Mouse (Mus musculus): ENCODE results near the gene Uvrag. TPM values are rescaled to one million over a fixed set of nuclear protein-coding genes. Genes with fewer than 3 reads are reported as not detected.

Uvrag gene
- total and polyA plus RNA-seq, 3 experiments = 5.9 to 22.1 (median 21.0) TPM

DNA sequence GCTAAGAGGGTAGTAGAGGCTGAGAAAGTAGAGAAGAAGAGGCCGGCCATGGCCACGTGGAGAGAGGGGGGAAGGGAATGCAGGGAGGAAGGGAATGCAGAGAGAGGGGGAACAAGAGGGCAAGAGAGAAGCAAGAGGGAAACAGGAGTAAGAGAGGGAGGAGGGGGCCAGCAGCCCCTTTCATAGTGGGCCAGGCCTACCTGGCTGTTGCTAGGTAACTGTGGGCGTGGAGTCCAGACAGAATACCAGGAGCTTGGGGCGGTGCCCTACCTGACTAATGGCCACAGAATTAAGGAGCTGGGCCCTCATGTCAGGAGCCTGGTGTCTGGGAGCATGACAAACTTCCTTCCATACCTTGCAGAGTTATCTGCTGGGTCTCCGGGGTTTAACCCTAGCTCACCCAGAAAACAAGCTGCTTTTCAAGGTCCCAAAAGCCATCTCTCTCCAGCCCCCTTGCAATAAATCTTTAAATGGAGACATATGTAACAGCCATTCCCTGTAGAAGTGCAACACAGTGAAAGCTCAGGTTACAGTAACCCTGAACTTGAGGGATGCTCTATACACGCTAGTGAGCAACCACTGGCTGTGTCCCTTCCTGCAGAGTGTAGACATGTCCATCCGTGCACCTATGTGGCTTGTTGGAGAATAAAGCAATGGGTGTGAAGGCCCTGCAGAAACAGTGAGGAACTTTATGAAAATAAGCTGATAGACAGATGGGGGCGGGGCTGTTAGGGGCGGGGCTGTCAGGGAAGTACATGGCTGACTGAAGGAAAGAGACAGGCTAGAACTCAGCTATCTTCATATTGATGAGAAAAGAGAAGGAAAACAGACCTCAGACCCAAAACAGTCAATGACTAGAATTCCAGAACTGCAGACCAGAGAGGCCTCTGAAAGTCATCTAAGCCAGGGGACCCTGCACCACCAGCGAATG is 12.7 kb downstream of the Uvrag start:
- peaks cover 11% of the 10 kb centered on the region for H3K79me2 ChIP-seq (replicated peaks; ENCODE audit: control insufficient read depth, insufficient read depth, low read length)
- TF ChIP-seq POLR2A (IDR thresholded peaks at IDR 0.05; ENCODE audit: insufficient read depth, low read depth, low read length) (no peak), CTCF (IDR thresholded peaks at IDR 0.05) (no peak), EP300 (IDR thresholded peaks at IDR 0.05; ENCODE audit: insufficient read depth, low read depth, low read length) (no peak)
- 68% methylated on average over 10 of the region's 10 CpGs for WGBS
- no peak for DNase-seq
- H3K27ac ChIP-seq = peak overlapping the region; percentile 26; the same call in 1 of the 2 replicates
- intact Hi-C loops (cut with DNase I) = no loop called here
- H3K36me3 ChIP-seq (ENCODE audit: control insufficient read depth, insufficient read depth, low read length) = no peaks in the 10 kb centered on the region; the same call in 1 of the 2 replicates
- H3K27me3 ChIP-seq (ENCODE audit: control insufficient read depth, insufficient read depth, low read length) = no peaks in the 10 kb centered on the region
- no peak overlapping the region for H3K9ac ChIP-seq (ENCODE audit: low read depth, low read length)
- H3K4me3 ChIP-seq = no peak overlapping the region
- peaks cover 29% of the 10 kb centered on the region for H3K4me1 ChIP-seq (ENCODE audit: control insufficient read depth, insufficient read depth, low read length)

DNA sequence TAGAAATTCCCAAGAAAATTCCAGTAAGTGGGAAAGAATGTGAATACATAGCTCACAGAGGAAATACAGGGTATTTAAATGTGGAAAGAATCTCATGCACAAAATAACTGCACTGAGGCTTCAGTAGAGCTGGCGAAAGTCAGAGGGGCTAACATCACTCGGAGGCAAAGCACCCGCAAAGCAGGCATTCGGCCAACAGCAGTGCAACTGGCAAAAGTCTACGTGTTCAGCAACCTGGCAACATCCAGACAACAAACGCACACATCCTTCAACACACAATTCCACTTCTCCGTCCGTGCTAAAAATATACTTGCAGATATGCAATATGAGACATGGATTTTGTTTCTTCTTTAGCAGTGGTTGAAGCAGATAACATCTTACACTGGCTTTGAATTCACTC is 14.9 kb downstream of the Uvrag start:
- DNase-seq = peak; percentile 54 to 66
- no peak for TF ChIP-seq POLR2A (IDR thresholded peaks at IDR 0.05; ENCODE audit: insufficient read depth, low read depth, low read length)
- no peak for TF ChIP-seq EP300 (IDR thresholded peaks at IDR 0.05; ENCODE audit: insufficient read depth, low read depth, low read length)
- TF ChIP-seq CTCF (IDR thresholded peaks at IDR 0.05) = no peak
- H3K27me3 ChIP-seq (ENCODE audit: control insufficient read depth, insufficient read depth, low read length) = no peaks in the 10 kb centered on the region
- no peak overlapping the region for H3K4me3 ChIP-seq
- peak overlapping the region; percentile 6; the same call in 1 of the 2 replicates for H3K27ac ChIP-seq
- 10% methylated on average over 8 of the region's 8 CpGs for WGBS
- no peak overlapping the region for H3K9ac ChIP-seq (ENCODE audit: low read depth, low read length)
- H3K79me2 ChIP-seq (replicated peaks; ENCODE audit: control insufficient read depth, insufficient read depth, low read length) = peaks cover 13% of the 10 kb centered on the region
- H3K36me3 ChIP-seq (ENCODE audit: control insufficient read depth, insufficient read depth, low read length) = peaks cover 2% of the 10 kb centered on the region; the same call in 1 of the 2 replicates
- intact Hi-C loops (cut with DNase I) = no loop called here
- peaks cover 26% of the 10 kb centered on the region for H3K4me1 ChIP-seq (ENCODE audit: control insufficient read depth, insufficient read depth, low read length)

DNA sequence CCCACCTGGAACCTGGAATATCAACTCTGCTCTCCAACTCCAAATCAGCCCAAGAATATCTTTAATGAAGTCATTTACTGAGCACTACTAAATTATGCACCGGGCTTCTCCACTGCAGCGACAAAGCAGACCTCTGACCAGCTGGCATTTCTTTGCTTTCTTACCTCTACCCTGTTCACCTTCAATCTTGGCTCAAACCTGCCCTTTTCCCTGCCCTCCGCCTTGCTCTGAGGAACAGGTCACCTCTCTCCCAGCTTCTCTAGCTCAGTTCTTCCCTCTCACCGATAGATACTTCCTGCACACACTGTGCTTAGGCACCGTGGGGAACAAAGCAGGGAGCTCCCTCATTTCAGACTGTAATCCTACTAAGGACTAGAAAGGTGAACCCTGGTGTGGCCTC is 18.3 kb downstream of the Uvrag start:
- no peak overlapping the region for H3K27ac ChIP-seq
- TF ChIP-seq EP300 (IDR thresholded peaks at IDR 0.05; ENCODE audit: insufficient read depth, low read depth, low read length) (no peak), POLR2A (IDR thresholded peaks at IDR 0.05; ENCODE audit: insufficient read depth, low read depth, low read length) (no peak), CTCF (IDR thresholded peaks at IDR 0.05) (no peak)
- H3K36me3 ChIP-seq (ENCODE audit: control insufficient read depth, insufficient read depth, low read length) = peaks cover 2% of the 10 kb centered on the region; the same call in 1 of the 2 replicates
- H3K4me3 ChIP-seq = no peak overlapping the region
- intact Hi-C loops (cut with DNase I) = no loop called here
- peaks cover 9% of the 10 kb centered on the region for H3K79me2 ChIP-seq (replicated peaks; ENCODE audit: control insufficient read depth, insufficient read depth, low read length)
- DNase-seq = no peak
- H3K27me3 ChIP-seq (ENCODE audit: control insufficient read depth, insufficient read depth, low read length) = no peaks in the 10 kb centered on the region
- 48% methylated on average over 5 of the region's 5 CpGs for WGBS
- H3K4me1 ChIP-seq (ENCODE audit: control insufficient read depth, insufficient read depth, low read length) = peaks cover 24% of the 10 kb centered on the region
- no peak overlapping the region for H3K9ac ChIP-seq (ENCODE audit: low read depth, low read length)

DNA sequence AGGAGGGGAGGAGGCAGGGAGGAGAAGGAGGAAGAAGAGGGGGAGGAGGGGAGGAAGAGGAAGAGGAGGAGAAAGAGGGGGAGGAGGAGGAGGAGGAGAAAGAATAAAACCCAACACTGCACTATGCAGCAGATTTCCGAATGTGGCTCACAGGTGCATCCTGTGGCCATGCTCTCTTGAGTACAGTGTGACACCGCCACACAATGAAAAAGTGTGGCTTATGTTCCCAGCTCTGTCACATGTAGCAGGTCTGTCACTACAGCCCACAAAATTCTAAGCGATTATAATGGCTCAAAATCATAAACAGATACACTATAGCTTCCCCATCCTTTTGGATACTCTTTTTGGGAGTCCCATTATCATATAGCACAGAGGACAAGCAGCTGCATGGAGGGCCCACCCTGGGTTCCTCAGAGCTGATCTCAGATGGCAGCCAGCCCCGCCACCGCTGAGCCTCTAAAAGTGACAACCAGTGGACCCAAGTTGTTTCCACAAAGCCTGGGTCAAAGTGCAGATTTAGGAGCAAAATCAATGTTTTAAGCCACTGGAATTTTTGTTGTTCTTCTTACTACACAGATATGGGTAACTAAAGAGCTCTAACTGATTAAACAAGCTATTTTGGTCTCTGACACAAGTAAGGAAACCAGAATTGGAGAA is 19.9 kb downstream of the Uvrag start:
- WGBS = 62% methylated on average over 5 of the region's 5 CpGs
- H3K27me3 ChIP-seq (ENCODE audit: control insufficient read depth, insufficient read depth, low read length) = no peaks in the 10 kb centered on the region
- no peak overlapping the region for H3K27ac ChIP-seq
- no peak for DNase-seq
- intact Hi-C loops (cut with DNase I) = no loop called here
- peaks cover 2% of the 10 kb centered on the region; the same call in 1 of the 2 replicates for H3K36me3 ChIP-seq (ENCODE audit: control insufficient read depth, insufficient read depth, low read length)
- no peak overlapping the region for H3K9ac ChIP-seq (ENCODE audit: low read depth, low read length)
- peaks cover 7% of the 10 kb centered on the region for H3K79me2 ChIP-seq (replicated peaks; ENCODE audit: control insufficient read depth, insufficient read depth, low read length)
- H3K4me1 ChIP-seq (ENCODE audit: control insufficient read depth, insufficient read depth, low read length) = peaks cover 16% of the 10 kb centered on the region
- no peak overlapping the region for H3K4me3 ChIP-seq
- TF ChIP-seq EP300 (IDR thresholded peaks at IDR 0.05; ENCODE audit: insufficient read depth, low read depth, low read length) (no peak), POLR2A (IDR thresholded peaks at IDR 0.05; ENCODE audit: insufficient read depth, low read depth, low read length) (no peak), CTCF (IDR thresholded peaks at IDR 0.05) (no peak)

DNA sequence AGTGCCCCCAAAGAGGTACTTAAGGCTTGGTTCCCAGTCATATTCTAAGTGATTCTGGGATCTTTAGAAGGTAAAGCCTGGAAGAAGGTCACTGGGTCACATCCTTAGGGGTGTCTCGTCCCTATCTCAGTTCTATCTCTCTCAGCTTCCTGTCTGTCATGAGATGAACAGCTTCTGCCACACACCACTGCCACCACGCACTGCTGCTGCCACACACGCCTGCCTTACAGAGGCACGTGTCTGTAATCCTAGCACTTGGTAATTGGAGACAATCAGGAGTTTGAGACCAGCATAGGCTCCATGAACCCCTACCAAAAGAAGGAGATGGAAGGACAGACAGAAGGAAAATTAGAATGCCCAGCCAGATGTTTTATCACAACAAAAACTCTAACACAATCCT is 20.9 kb downstream of the Uvrag start:
- Histone ChIP-seq H3K79me2 (replicated peaks; ENCODE audit: control insufficient read depth, insufficient read depth, low read length) (peaks cover 7% of the 10 kb centered on the region), H3K36me3 (ENCODE audit: control insufficient read depth, insufficient read depth, low read length) (peaks cover 2% of the 10 kb centered on the region; the same call in 1 of the 2 replicates), H3K4me1 (ENCODE audit: control insufficient read depth, insufficient read depth, low read length) (peaks cover 18% of the 10 kb centered on the region), H3K27ac (no peak overlapping the region), H3K27me3 (ENCODE audit: control insufficient read depth, insufficient read depth, low read length) (no peaks in the 10 kb centered on the region), H3K9ac (ENCODE audit: low read depth, low read length) (no peak overlapping the region), H3K4me3 (no peak overlapping the region)
- DNase-seq = no peak
- WGBS = 61% methylated on average over 4 of the region's 4 CpGs
- TF ChIP-seq CTCF (IDR thresholded peaks at IDR 0.05) (no peak), EP300 (IDR thresholded peaks at IDR 0.05; ENCODE audit: insufficient read depth, low read depth, low read length) (no peak), POLR2A (IDR thresholded peaks at IDR 0.05; ENCODE audit: insufficient read depth, low read depth, low read length) (no peak)
- intact Hi-C loops (cut with DNase I) = no loop called here

All from heart, adult 2 months (tissue).